Mouse (Mus musculus) urinary bladder, adult 18-20 months (tissue): ENCODE data around the gene Kirrel.

Source experiments
- DNase-seq, 2 experiments: peaks; one replicate each; pipeline ENCODE4 v3.0.0; 2022; ENCODE audit warnings: low spot score in 2 of 2, mixed read lengths in 2 of 2

Kirrel gene

GRCm38 (mm10) chr3:87079751-87080150 is 94.8 kb downstream of the Kirrel start:
- DNase-seq: no peak

- DNase-seq: no peak
Measured at GRCm38 (mm10) chr3:87079301-87079700, 95.2 kb downstream of the Kirrel start.

- DNase-seq: no peak
Measured at GRCm38 (mm10) chr3:87077681-87078080, 96.9 kb downstream of the Kirrel start.

GRCm38 (mm10) chr3:87076899-87077298 is 97.6 kb downstream of the Kirrel start:
- DNase-seq: no peak

- DNase-seq: no peak
Measured at GRCm38 (mm10) chr3:87076161-87076560, 98.4 kb downstream of the Kirrel start.

GRCm38 (mm10) chr3:87072612-87073515 is 101.7 kb downstream of the Kirrel start:
- DNase-seq: no peak

GRCm38 (mm10) chr3:87072191-87072590 is 102.4 kb downstream of the Kirrel start:
- DNase-seq: no peak

- DNase-seq: no peak
Measured at GRCm38 (mm10) chr3:87067396-87067975, 107.1 kb downstream of the Kirrel start.

GRCm38 (mm10) chr3:87053939-87054338 is 120.6 kb downstream of the Kirrel start:
- DNase-seq: no peak

- DNase-seq: no peak
Measured at GRCm38 (mm10) chr3:87047801-87048200, 126.7 kb downstream of the Kirrel start.

- DNase-seq: no peak
Measured at GRCm38 (mm10) chr3:87041733-87042132, 132.8 kb downstream of the Kirrel start.

- DNase-seq: no peak
Measured at GRCm38 (mm10) chr3:87038500-87038899, 136.0 kb downstream of the Kirrel start.

- DNase-seq: no peak
Measured at GRCm38 (mm10) chr3:87034061-87034460, 140.5 kb downstream of the Kirrel start.

- peak; percentile 42 to 70 for DNase-seq
Measured at GRCm38 (mm10) chr3:87033357-87033756, 141.2 kb downstream of the Kirrel start.

- DNase-seq: peak; percentile 20 to 43
Measured at GRCm38 (mm10) chr3:87030855-87031254, 143.7 kb downstream of the Kirrel start.
